Mouse (Mus musculus) ES-E14 (cell line): ENCODE data around the gene Cpped1. TPM values are rescaled to one million over a fixed set of nuclear protein-coding genes. Genes with fewer than 3 reads are reported as not detected.

Experiments
- DNase-seq: peaks from one replicate; pipeline ENCODE4 v3.0.0-alpha.2; 2013; ENCODE audit warnings: low read depth, low spot score
- H3K27ac ChIP-seq: 2 replicates; pipeline ENCODE4 v1.5.1; 2012; ENCODE audit warnings: low read depth, mild to moderate bottlenecking, low read length, moderate library complexity, mixed read lengths; ENCODE audit not compliant: poor library complexity, insufficient read depth, severe bottlenecking
- H3K36me3 ChIP-seq: 2 replicates; pipeline ENCODE4 v1.6.1; 2012; ENCODE audit warnings: mild to moderate bottlenecking, low read length, moderate library complexity, mixed read lengths; ENCODE audit not compliant: control insufficient read depth, poor library complexity, insufficient read depth, severe bottlenecking
- H3K4me1 ChIP-seq, 2 experiments: fragments of 150-350 bp in 1 of 2; sonication (generic) in 1 of 2; 2 replicates each; pipeline ENCODE4 v1.6.1; 2012; ENCODE audit warnings: low read length in 2 of 2, mild to moderate bottlenecking in 1 of 2, mixed read lengths in 1 of 2; ENCODE audit not compliant: control insufficient read depth in 2 of 2, insufficient read depth in 2 of 2, poor library complexity in 1 of 2
- H3K4me3 ChIP-seq, 2 experiments: fragments of 150-350 bp in 1 of 2; sonication (generic) in 1 of 2; 2 replicates each; pipeline ENCODE4 v1.5.1; 2012; ENCODE audit warnings: low read length in 2 of 2, low read depth in 1 of 2, mild to moderate bottlenecking in 1 of 2, mixed read lengths in 1 of 2; ENCODE audit not compliant: insufficient read depth in 1 of 2, poor library complexity in 1 of 2, severe bottlenecking in 1 of 2
- H3K9ac ChIP-seq: 2 replicates; pipeline ENCODE4 v1.6.1; 2012; ENCODE audit warnings: low read depth, mild to moderate bottlenecking, low read length, mixed read lengths; ENCODE audit not compliant: poor library complexity, insufficient read depth, severe bottlenecking
- H3K9me3 ChIP-seq: fragments of 150-350 bp; sonication (generic); 2 replicates; pipeline ENCODE4 v1.6.1; 2012; ENCODE audit warnings: low read depth, mild to moderate bottlenecking, low read length; ENCODE audit not compliant: control insufficient read depth, insufficient read depth
- CHD2 ChIP-seq: IDR thresholded peaks from 2 replicates; pipeline ENCODE4 v1.6.1; 2014; ENCODE audit warnings: mild to moderate bottlenecking, low read depth, low read length, inconsistent platforms
- HCFC1 ChIP-seq: IDR thresholded peaks from 2 replicates; pipeline ENCODE4 v1.6.1; 2012; ENCODE audit warnings: low read length, inconsistent platforms, borderline replicate concordance; ENCODE audit not compliant: insufficient read depth
- MAFK ChIP-seq: IDR thresholded peaks from 2 replicates; pipeline ENCODE4 v1.6.1; 2014; ENCODE audit warnings: mild to moderate bottlenecking, low read depth, low read length, inconsistent platforms; ENCODE audit not compliant: insufficient read depth
- ZC3H11A ChIP-seq: IDR thresholded peaks from 2 replicates; pipeline ENCODE4 v1.6.1; 2012; ENCODE audit warnings: low read depth, mild to moderate bottlenecking, inconsistent platforms, low read length, borderline replicate concordance
- ZNF384 ChIP-seq: IDR thresholded peaks from 2 replicates; pipeline ENCODE4 v1.6.1; 2012; ENCODE audit warnings: low read depth, low read length, inconsistent platforms
- in situ Hi-C, 2 experiments: fragments of 600-800 bp; cut with MboI; formaldehyde crosslinking; loops; one replicate each; pipeline ENCODE4 v1.15.1; 2025; ENCODE audit warnings: low sequenced_read_pairs in 2 of 2, inconsistent platforms in 1 of 2; ENCODE audit not compliant: unreplicated experiment in 2 of 2
- total RNA-seq: library from RNA; depleted of rRNA; stranded (reverse); fragments of 300-350 nt; gene quantifications from 2 replicates; pipeline ENCODE4 v1.2.3, GENCODE M21; 2012

The Cpped1 gene
- total RNA-seq, 1 experiment = 10.8 TPM

- H3K36me3 ChIP-seq = no peaks in the 10 kb centered on the region
- DNase-seq = no peak
- no peak overlapping the region for H3K9ac ChIP-seq
- H3K27ac ChIP-seq = no peak overlapping the region
- no peaks in the 10 kb centered on the region for H3K9me3 ChIP-seq
- TF ChIP-seq MAFK = no peak
- no peak for TF ChIP-seq CHD2
- no peak for TF ChIP-seq HCFC1
- TF ChIP-seq ZNF384 = no peak
- no peak for TF ChIP-seq ZC3H11A
- peak overlapping the region in 1 of 2 experiments; percentile 92; a peak in 1 of 4 replicates for H3K4me3 ChIP-seq
- 0 out of 4 replicates have a peak, but pooled peaks cover 0 to 1% of the 10 kb centered on the region in 2 experiments for H3K4me1 ChIP-seq
- in situ Hi-C loops = no loop called here
These were observed 1.4 kb downstream of the Cpped1 start for GRCm38 (mm10) chr16:11907816-11908215.

- 0 out of 4 replicates have a peak, but pooled peaks cover 0 to 1% of the 10 kb centered on the region in 2 experiments for H3K4me1 ChIP-seq
- no peak overlapping the region for H3K4me3 ChIP-seq
- H3K36me3 ChIP-seq = no peaks in the 10 kb centered on the region
- H3K9ac ChIP-seq = no peak overlapping the region
- no peak for DNase-seq
- no peak for TF ChIP-seq CHD2
- TF ChIP-seq MAFK = no peak
- no peak for TF ChIP-seq ZNF384
- TF ChIP-seq ZC3H11A = no peak
- H3K9me3 ChIP-seq = no peaks in the 10 kb centered on the region
- H3K27ac ChIP-seq = no peak overlapping the region
- in situ Hi-C loops = no loop called here
These were observed 2.3 kb downstream of the Cpped1 start for GRCm38 (mm10) chr16:11906906-11907305.

GRCm38 (mm10) chr16:11905216-11905615 lies 4.0 kb downstream of the Cpped1 start:
- TF ChIP-seq ZC3H11A = no peak
- H3K4me1 ChIP-seq = peaks cover 0 to 4% of the 10 kb centered on the region in 2 experiments; a peak in 1 of 4 replicates
- in situ Hi-C loops = no loop called here
- no peak overlapping the region for H3K4me3 ChIP-seq
- H3K9ac ChIP-seq = no peak overlapping the region
- H3K9me3 ChIP-seq = no peaks in the 10 kb centered on the region
- H3K36me3 ChIP-seq = no peaks in the 10 kb centered on the region
- DNase-seq = no peak
- H3K27ac ChIP-seq = no peak overlapping the region

- Histone ChIP-seq H3K4me1 (peaks cover 0 to 4% of the 10 kb centered on the region in 2 experiments; a peak in 1 of 4 replicates), H3K36me3 (no peaks in the 10 kb centered on the region), H3K9ac (no peak overlapping the region), H3K4me3 (no peak overlapping the region), H3K27ac (no peak overlapping the region), H3K9me3 (no peaks in the 10 kb centered on the region)
- no peak for DNase-seq
- in situ Hi-C loops = no loop called here
- TF ChIP-seq ZC3H11A (no peak), MAFK (no peak), ZNF384 (no peak), HCFC1 (no peak), CHD2 (no peak)
These were observed 7.2 kb downstream of the Cpped1 start for GRCm38 (mm10) chr16:11902007-11902406.

GRCm38 (mm10) chr16:11900341-11900740 lies 8.9 kb downstream of the Cpped1 start:
- Histone ChIP-seq H3K4me1 (peaks cover 3 to 6% of the 10 kb centered on the region in 2 experiments; a peak in 2 of 4 replicates), H3K27ac (no peak overlapping the region), H3K9ac (no peak overlapping the region), H3K4me3 (no peak overlapping the region), H3K9me3 (no peaks in the 10 kb centered on the region), H3K36me3 (no peaks in the 10 kb centered on the region)
- in situ Hi-C loops = no loop called here
- DNase-seq = no peak
- TF ChIP-seq ZNF384 (no peak), ZC3H11A (no peak), HCFC1 (no peak), MAFK (no peak), CHD2 (no peak)
